Mouse (Mus musculus): Measurements from ENCODE around the gene Hormad2. TPM values are rescaled to one million over a fixed set of nuclear protein-coding genes. Genes with fewer than 3 reads are reported as not detected.

Gene Hormad2
- polyA plus RNA-seq, 1 experiment = not detected

GRCm38 (mm10) chr11:4454895-4455535 lies 14.1 kb upstream of the Hormad2 start:
- no peak for TF ChIP-seq POLR2A (IDR thresholded peaks at IDR 0.05; ENCODE audit: insufficient read depth, low read depth, low read length)
- Histone ChIP-seq H3K4me3 (ENCODE audit: insufficient read depth, low read depth, low read length) (no peak overlapping the region), H3K4me1 (ENCODE audit: control insufficient read depth, insufficient read depth, low read length) (no peaks in the 10 kb centered on the region), H3K27ac (ENCODE audit: insufficient read depth, low read depth, low read length) (no peak overlapping the region)
- WGBS = 82% methylated on average over 8 of the region's 8 CpGs

- Histone ChIP-seq H3K27ac (ENCODE audit: insufficient read depth, low read depth, low read length) (no peak overlapping the region), H3K4me1 (ENCODE audit: control insufficient read depth, insufficient read depth, low read length) (peaks cover under 1% of the 10 kb centered on the region)
- WGBS = 80% methylated on average over 12 of the region's 12 CpGs
Observed at GRCm38 (mm10) chr11:4452467-4453184, 11.7 kb upstream of the Hormad2 start.

GRCm38 (mm10) chr11:4451116-4451515 lies 10.2 kb upstream of the Hormad2 start:
- no peak overlapping the region for H3K4me3 ChIP-seq (ENCODE audit: insufficient read depth, low read depth, low read length)
- peaks cover 5% of the 10 kb centered on the region for H3K4me1 ChIP-seq (ENCODE audit: control insufficient read depth, insufficient read depth, low read length)
- no peak overlapping the region for H3K27ac ChIP-seq (ENCODE audit: insufficient read depth, low read depth, low read length)
- peak; percentile 71 for TF ChIP-seq CTCF (IDR thresholded peaks at IDR 0.05; ENCODE audit: insufficient read depth, low read depth, low read length)
- no peak for TF ChIP-seq POLR2A (IDR thresholded peaks at IDR 0.05; ENCODE audit: insufficient read depth, low read depth, low read length)
- WGBS = 34% methylated on average over 9 of the region's 9 CpGs

More at GRCm38 (mm10) chr11:4452467-4453184, 11.7 kb upstream of the Hormad2 start:
- no peak overlapping the region for H3K4me3 ChIP-seq (ENCODE audit: insufficient read depth, low read depth, low read length)
- TF ChIP-seq POLR2A (IDR thresholded peaks at IDR 0.05; ENCODE audit: insufficient read depth, low read depth, low read length) = no peak
- TF ChIP-seq CTCF (IDR thresholded peaks at IDR 0.05; ENCODE audit: insufficient read depth, low read depth, low read length) = no peak

GRCm38 (mm10) chr11:4446195-4446868 lies 5.4 kb upstream of the Hormad2 start:
- H3K27ac ChIP-seq (ENCODE audit: insufficient read depth, low read depth, low read length) = no peak overlapping the region
- TF ChIP-seq CTCF (IDR thresholded peaks at IDR 0.05; ENCODE audit: insufficient read depth, low read depth, low read length) (no peak), POLR2A (IDR thresholded peaks at IDR 0.05; ENCODE audit: insufficient read depth, low read depth, low read length) (no peak)
- H3K4me1 ChIP-seq (ENCODE audit: control insufficient read depth, insufficient read depth, low read length) = peaks cover 5% of the 10 kb centered on the region
- no peak overlapping the region for H3K4me3 ChIP-seq (ENCODE audit: insufficient read depth, low read depth, low read length)
- WGBS = 92% methylated on average over 9 of the region's 9 CpGs

GRCm38 (mm10) chr11:4442280-4442679 lies 1.4 kb upstream of the Hormad2 start:
- TF ChIP-seq POLR2A (IDR thresholded peaks at IDR 0.05; ENCODE audit: insufficient read depth, low read depth, low read length) = no peak
- no peak for TF ChIP-seq CTCF (IDR thresholded peaks at IDR 0.05; ENCODE audit: insufficient read depth, low read depth, low read length)
- 57% methylated on average over 1 of the region's 1 CpGs for WGBS
- Histone ChIP-seq H3K4me1 (ENCODE audit: control insufficient read depth, insufficient read depth, low read length) (peaks cover 2% of the 10 kb centered on the region), H3K4me3 (ENCODE audit: insufficient read depth, low read depth, low read length) (no peak overlapping the region), H3K27ac (ENCODE audit: insufficient read depth, low read depth, low read length) (no peak overlapping the region)

- Histone ChIP-seq H3K27ac (ENCODE audit: insufficient read depth, low read depth, low read length) (no peak overlapping the region), H3K4me1 (ENCODE audit: control insufficient read depth, insufficient read depth, low read length) (no peaks in the 10 kb centered on the region), H3K4me3 (ENCODE audit: insufficient read depth, low read depth, low read length) (no peak overlapping the region)
- TF ChIP-seq POLR2A (IDR thresholded peaks at IDR 0.05; ENCODE audit: insufficient read depth, low read depth, low read length) (no peak), CTCF (IDR thresholded peaks at IDR 0.05; ENCODE audit: insufficient read depth, low read depth, low read length) (no peak)
- WGBS = 76% methylated on average over 2 of the region's 2 CpGs
Observed at GRCm38 (mm10) chr11:4438211-4438610, 2.7 kb downstream of the Hormad2 start.

- TF ChIP-seq POLR2A (IDR thresholded peaks at IDR 0.05; ENCODE audit: insufficient read depth, low read depth, low read length) (no peak), CTCF (IDR thresholded peaks at IDR 0.05; ENCODE audit: insufficient read depth, low read depth, low read length) (no peak)
- Histone ChIP-seq H3K4me3 (ENCODE audit: insufficient read depth, low read depth, low read length) (no peak overlapping the region), H3K27ac (ENCODE audit: insufficient read depth, low read depth, low read length) (no peak overlapping the region), H3K4me1 (ENCODE audit: control insufficient read depth, insufficient read depth, low read length) (no peaks in the 10 kb centered on the region)
- WGBS = 94% methylated on average over 1 of the region's 1 CpGs
Observed at GRCm38 (mm10) chr11:4437318-4437717, 3.6 kb downstream of the Hormad2 start.

- Histone ChIP-seq H3K4me1 (ENCODE audit: control insufficient read depth, insufficient read depth, low read length) (no peaks in the 10 kb centered on the region), H3K27ac (ENCODE audit: insufficient read depth, low read depth, low read length) (no peak overlapping the region), H3K4me3 (ENCODE audit: insufficient read depth, low read depth, low read length) (no peak overlapping the region)
- WGBS = 58% methylated on average over 3 of the region's 3 CpGs
- no peak for TF ChIP-seq POLR2A (IDR thresholded peaks at IDR 0.05; ENCODE audit: insufficient read depth, low read depth, low read length)
- TF ChIP-seq CTCF (IDR thresholded peaks at IDR 0.05; ENCODE audit: insufficient read depth, low read depth, low read length) = no peak
Observed at GRCm38 (mm10) chr11:4436631-4437030, 4.3 kb downstream of the Hormad2 start.

GRCm38 (mm10) chr11:4434461-4434860 lies 6.4 kb downstream of the Hormad2 start:
- Histone ChIP-seq H3K27ac (ENCODE audit: insufficient read depth, low read depth, low read length) (no peak overlapping the region; the same call in 1 of the 2 replicates), H3K4me1 (ENCODE audit: control insufficient read depth, insufficient read depth, low read length) (no peaks in the 10 kb centered on the region), H3K4me3 (ENCODE audit: insufficient read depth, low read depth, low read length) (no peak overlapping the region)
- no peak for TF ChIP-seq CTCF (IDR thresholded peaks at IDR 0.05; ENCODE audit: insufficient read depth, low read depth, low read length)
- TF ChIP-seq POLR2A (IDR thresholded peaks at IDR 0.05; ENCODE audit: insufficient read depth, low read depth, low read length) = no peak
- WGBS = 52% methylated on average over 4 of the region's 4 CpGs

All from olfactory bulb, adult 2 months (tissue).